Mouse (Mus musculus): ENCODE data around the gene Ndufb5. TPM values are rescaled to one million over a fixed set of nuclear protein-coding genes. Genes with fewer than 3 reads are reported as not detected.
A peak's percentile ranks its signal among the peaks of the same experiment; 100 is the strongest.
"Not testable (repeated sequence)": the region's sequence is repeated elsewhere in the genome, so short reads cannot be mapped to it uniquely, and the experiment has no call there.

The Ndufb5 gene
- polyA plus RNA-seq, 1 experiment from 2014 or later, result 304 TPM

DNA sequence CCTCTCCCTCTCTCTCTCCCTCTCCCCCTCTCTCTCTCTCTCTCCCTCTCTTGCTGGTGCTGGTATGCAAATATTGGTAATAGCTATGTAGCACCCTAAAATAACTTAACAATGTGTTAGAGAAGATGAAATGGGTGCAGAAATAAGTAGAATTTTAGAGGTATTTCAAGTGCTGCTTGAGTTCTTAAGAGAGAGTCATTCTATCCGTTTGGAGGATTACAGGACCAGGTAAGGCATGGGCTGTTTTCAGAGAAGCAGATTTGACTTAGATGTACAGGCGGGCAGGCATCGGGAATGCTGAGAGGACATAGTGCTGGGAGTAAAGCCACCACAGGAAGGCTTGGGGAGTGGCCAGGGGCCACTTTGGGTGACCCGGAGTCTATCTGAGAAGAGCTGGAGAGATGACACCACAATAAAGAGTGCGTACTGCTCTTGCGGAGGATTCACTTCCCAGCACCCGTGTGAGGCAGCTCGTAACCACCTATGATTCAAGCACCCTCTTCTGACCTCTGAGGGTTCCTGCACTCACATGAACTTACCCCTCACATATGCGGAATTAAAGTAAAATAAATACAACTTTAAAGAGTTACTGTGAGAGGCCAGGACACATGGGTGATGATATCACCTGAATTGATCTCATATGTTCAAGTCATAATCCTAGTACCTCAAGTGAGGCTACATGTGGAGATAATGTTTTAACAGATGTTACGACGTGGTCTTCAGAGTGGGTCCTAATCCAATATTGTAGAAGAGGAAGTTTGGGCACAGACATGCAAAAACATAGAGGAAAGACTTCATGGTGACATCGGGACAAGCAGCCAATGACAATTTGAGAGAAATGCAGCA, 41.8 kb upstream of the Ndufb5 start:
- H3K4me3 ChIP-seq (ENCODE audit: low read depth, low read length), result no peak overlapping the region
- H3K9me3 ChIP-seq (ENCODE audit: low read depth, low read length), result no peaks in the 10 kb centered on the region
- 61% methylated on average over 12 of the region's 12 CpGs for WGBS
- no peak overlapping the region for H3K27ac ChIP-seq (ENCODE audit: low read depth)
- peak; percentile 29; the same call in 1 of the 2 replicates for TF ChIP-seq CTCF (IDR thresholded peaks at IDR 0.05; ENCODE audit: low read depth)
- H3K4me2 ChIP-seq, result no peak overlapping the region
- no peak overlapping the region for H3K9ac ChIP-seq
- ATAC-seq (ENCODE audit: insufficient read depth), result no peak
- H3K4me1 ChIP-seq (ENCODE audit: insufficient read depth), result no peaks in the 10 kb centered on the region; the same call in 1 of the 2 replicates
- H3K36me3 ChIP-seq (ENCODE audit: insufficient read depth), result no peaks in the 10 kb centered on the region
- no peak for DNase-seq
- H3K27me3 ChIP-seq (ENCODE audit: insufficient read depth, low read length), result no peaks in the 10 kb centered on the region

DNA sequence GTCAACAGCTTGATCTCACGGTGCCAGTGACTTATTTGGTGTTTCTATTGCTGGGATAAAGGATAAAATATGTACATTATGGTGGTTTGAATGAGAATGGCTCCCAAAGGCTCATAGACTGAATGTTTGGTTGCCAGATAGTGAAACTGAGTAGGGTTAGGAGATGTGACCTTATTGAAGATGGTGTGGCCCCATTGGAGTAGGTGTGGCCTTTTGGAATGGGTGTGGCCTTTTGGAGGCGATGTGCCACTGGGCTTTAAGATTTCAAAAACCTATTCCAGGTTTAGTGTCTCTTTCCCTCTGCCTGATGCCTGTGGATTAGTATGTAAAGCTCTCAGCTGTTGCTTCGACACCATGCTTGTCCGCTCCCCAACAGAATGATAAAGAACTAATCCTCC, 41.2 kb upstream of the Ndufb5 start:
- Histone ChIP-seq H3K4me2 (no peak overlapping the region), H3K36me3 (ENCODE audit: insufficient read depth) (no peaks in the 10 kb centered on the region), H3K9me3 (ENCODE audit: low read depth, low read length) (no peaks in the 10 kb centered on the region), H3K9ac (no peak overlapping the region), H3K4me1 (ENCODE audit: insufficient read depth) (no peaks in the 10 kb centered on the region; the same call in 1 of the 2 replicates), H3K4me3 (ENCODE audit: low read depth, low read length) (no peak overlapping the region), H3K27me3 (ENCODE audit: insufficient read depth, low read length) (no peaks in the 10 kb centered on the region), H3K27ac (ENCODE audit: low read depth) (no peak overlapping the region)
- DNase-seq (no peak), ATAC-seq (ENCODE audit: insufficient read depth) (no peak)
- 81% methylated on average over 4 of the region's 4 CpGs for WGBS
- TF ChIP-seq CTCF (IDR thresholded peaks at IDR 0.05; ENCODE audit: low read depth), result no peak

DNA sequence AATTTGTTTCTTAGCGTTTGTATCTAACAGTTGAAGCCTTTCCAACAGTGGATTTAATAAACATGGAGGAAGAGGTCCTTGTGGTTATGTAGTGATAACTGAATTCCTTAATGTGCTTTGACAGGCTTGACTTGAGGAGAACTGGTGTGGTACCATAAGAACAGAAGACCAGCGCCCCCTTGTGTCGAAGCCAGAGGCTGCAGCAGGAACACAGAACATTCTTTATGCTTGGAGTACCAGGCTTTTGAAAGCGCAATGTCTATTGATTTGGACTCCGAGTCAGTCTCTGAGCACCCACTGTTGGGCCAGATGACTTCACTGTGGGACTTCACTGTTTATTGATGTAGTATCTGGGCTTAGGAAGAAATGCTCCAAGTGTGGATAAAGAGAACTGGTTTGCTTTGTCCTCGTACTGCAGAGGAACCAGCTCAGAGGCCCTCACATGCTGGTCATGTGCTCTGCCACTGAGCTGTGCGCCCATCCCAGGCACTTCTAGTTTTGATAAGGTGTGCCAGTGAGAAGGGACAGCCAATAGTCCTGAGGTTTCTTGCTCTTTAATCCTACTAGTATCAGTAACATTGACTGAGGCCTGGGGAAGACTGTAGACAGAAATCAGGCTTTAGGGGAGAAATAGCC, 38.4 kb upstream of the Ndufb5 start:
- H3K36me3 ChIP-seq (ENCODE audit: insufficient read depth), result no peaks in the 10 kb centered on the region
- no peak overlapping the region for H3K4me3 ChIP-seq (ENCODE audit: low read depth, low read length)
- ATAC-seq (ENCODE audit: insufficient read depth) (peak; percentile 78; the same call in 1 of the 2 replicates), DNase-seq (peak; percentile 96)
- no peak overlapping the region for H3K9ac ChIP-seq
- TF ChIP-seq CTCF (IDR thresholded peaks at IDR 0.05; ENCODE audit: low read depth), result peak; percentile 93
- no peak overlapping the region for H3K4me2 ChIP-seq
- H3K27ac ChIP-seq (ENCODE audit: low read depth), result no peak overlapping the region
- H3K4me1 ChIP-seq (ENCODE audit: insufficient read depth), result no peaks in the 10 kb centered on the region
- no peaks in the 10 kb centered on the region for H3K27me3 ChIP-seq (ENCODE audit: insufficient read depth, low read length)
- WGBS, result 29% methylated on average over 7 of the region's 7 CpGs
- H3K9me3 ChIP-seq (ENCODE audit: low read depth, low read length), result no peaks in the 10 kb centered on the region

DNA sequence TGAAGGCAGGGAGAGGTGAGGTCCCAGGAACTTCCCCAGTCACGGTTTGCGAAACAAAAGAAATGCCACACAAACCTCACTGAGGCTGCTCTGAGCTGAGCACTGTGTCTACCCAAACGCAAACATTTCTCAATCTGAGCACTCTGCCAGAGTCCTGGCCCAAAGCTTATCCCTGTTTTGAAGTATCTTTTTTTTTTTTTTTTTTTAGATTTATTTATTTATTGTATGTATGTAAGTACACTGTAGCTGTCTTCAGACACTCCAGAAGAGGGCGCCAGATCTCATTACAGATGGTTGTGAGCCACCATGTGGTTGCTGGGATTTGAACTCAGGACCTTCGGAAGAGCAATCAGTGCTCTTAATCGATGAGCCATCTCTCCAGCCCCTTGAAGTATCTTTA, 32.8 kb upstream of the Ndufb5 start:
- H3K27ac ChIP-seq (ENCODE audit: low read depth); H3K4me1 ChIP-seq (ENCODE audit: insufficient read depth); H3K9me3 ChIP-seq (ENCODE audit: low read depth, low read length); H3K4me3 ChIP-seq (ENCODE audit: low read depth, low read length); ATAC-seq (ENCODE audit: insufficient read depth); H3K9ac ChIP-seq; H3K4me2 ChIP-seq; H3K27me3 ChIP-seq (ENCODE audit: insufficient read depth, low read length); DNase-seq; H3K36me3 ChIP-seq (ENCODE audit: insufficient read depth): not testable (repeated sequence)
- WGBS, result 87% methylated on average over 6 of the region's 6 CpGs

DNA sequence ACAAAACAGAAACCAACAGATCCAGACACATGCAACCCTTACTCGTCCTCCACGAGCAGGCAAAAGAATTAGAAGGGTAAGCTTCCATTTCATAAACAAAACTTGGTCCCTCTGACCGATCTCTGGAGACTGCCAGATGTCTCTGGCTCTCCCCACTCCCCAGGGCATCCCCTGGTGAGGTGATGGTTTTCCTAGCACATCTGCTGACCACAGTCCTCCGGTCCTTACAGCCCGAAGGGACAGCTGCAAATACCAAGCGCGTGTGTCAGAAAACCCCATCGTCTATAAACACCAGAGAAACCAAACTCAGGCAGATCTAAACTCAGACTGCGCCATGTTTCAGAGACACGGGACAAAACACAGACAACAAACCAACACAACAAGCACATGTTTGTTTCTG, 32.2 kb upstream of the Ndufb5 start:
- not testable (repeated sequence) for DNase-seq; H3K4me3 ChIP-seq (ENCODE audit: low read depth, low read length); H3K27me3 ChIP-seq (ENCODE audit: insufficient read depth, low read length); H3K36me3 ChIP-seq (ENCODE audit: insufficient read depth); H3K4me1 ChIP-seq (ENCODE audit: insufficient read depth); H3K9me3 ChIP-seq (ENCODE audit: low read depth, low read length); H3K27ac ChIP-seq (ENCODE audit: low read depth); H3K9ac ChIP-seq; ATAC-seq (ENCODE audit: insufficient read depth); H3K4me2 ChIP-seq
- 77% methylated on average over 10 of the region's 10 CpGs for WGBS

DNA sequence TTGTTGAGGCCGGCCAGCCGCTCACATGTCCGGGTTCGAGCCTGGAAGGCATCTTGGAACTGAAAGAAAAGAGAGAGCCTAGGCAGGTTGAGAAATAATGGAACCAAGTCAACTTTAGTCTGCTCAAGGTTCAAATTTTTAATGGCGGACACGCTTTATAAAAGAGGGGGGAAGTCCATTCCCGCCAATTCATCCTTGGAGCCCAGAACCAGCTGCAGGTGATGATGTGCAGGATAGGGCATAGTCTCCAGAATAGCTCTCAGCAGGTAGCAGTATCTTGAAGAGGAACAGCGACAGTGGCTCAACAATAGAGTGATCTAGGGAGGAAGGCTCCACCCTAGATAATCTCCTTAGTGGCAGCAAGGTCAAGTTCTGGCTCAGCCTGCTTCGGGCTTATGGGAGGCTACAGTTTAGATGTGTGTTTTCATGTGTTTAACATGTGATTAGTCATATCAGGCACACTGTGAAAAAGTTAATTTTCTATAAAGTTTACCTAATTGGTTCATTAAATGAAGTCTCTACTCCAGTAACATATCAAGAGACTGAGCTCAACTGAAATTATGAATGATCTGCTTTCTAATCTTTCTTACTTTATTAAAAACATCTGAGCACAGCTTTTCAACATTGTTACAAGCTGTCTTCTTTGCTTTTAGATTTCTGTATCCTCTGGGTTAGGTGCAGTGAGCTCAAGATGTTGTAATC, 31.0 kb upstream of the Ndufb5 start, which contains the start of gene Actl6a:
Actl6a (plus strand) TSS at position 652 of the 702 bp plus-strand sequence.
- H3K27ac ChIP-seq (ENCODE audit: low read depth); ATAC-seq (ENCODE audit: insufficient read depth); H3K4me1 ChIP-seq (ENCODE audit: insufficient read depth); H3K4me3 ChIP-seq (ENCODE audit: low read depth, low read length); H3K4me2 ChIP-seq; H3K27me3 ChIP-seq (ENCODE audit: insufficient read depth, low read length); DNase-seq; H3K9ac ChIP-seq; H3K9me3 ChIP-seq (ENCODE audit: low read depth, low read length); H3K36me3 ChIP-seq (ENCODE audit: insufficient read depth): not testable (repeated sequence)
- 83% methylated on average over 9 of the region's 9 CpGs for WGBS

DNA sequence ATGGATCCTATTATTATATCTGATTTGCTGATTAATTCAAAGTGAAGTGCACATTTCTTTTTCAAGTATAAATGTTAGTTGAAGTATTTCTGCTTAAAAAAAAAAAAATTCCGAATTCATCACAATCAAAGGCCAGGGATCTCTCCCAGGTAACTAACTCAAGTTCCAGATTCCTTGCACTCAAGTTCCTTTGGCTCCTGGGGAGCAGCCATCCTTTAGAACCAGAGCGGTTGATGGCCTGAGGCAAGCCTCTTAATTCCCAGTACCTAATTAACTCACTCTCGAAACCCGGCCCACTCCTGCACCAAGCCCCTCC, 28.8 kb upstream of the Ndufb5 start:
- peaks cover 17% of the 10 kb centered on the region for H3K36me3 ChIP-seq (ENCODE audit: insufficient read depth)
- H3K4me2 ChIP-seq, result peak overlapping the region; percentile 62
- ATAC-seq (ENCODE audit: insufficient read depth) (no peak), DNase-seq (no peak)
- H3K4me1 ChIP-seq (ENCODE audit: insufficient read depth), result 0 out of 2 replicates have a peak, but pooled peaks cover 4% of the 10 kb centered on the region
- no peak overlapping the region for H3K9ac ChIP-seq
- H3K27me3 ChIP-seq (ENCODE audit: insufficient read depth, low read length), result no peaks in the 10 kb centered on the region
- TF ChIP-seq CTCF (IDR thresholded peaks at IDR 0.05; ENCODE audit: low read depth), result no peak
- H3K4me3 ChIP-seq (ENCODE audit: low read depth, low read length), result peak overlapping the region; percentile 84
- no peak overlapping the region for H3K27ac ChIP-seq (ENCODE audit: low read depth)
- 2% methylated on average over 4 of the region's 4 CpGs for WGBS
- no peaks in the 10 kb centered on the region for H3K9me3 ChIP-seq (ENCODE audit: low read depth, low read length)

Data from lung, embryonic 14.5 days (tissue).